Mouse (Mus musculus): ENCODE data around the gene Agxt. TPM values are rescaled to one million over a fixed set of nuclear protein-coding genes. Genes with fewer than 3 reads are reported as not detected.

Gene Agxt
- 15.5 and 17.4 TPM in 2 replicates for polyA plus RNA-seq (2015; fragmentation: Nextera tagmentation; extraction: Ambion mirVana)

DNA sequence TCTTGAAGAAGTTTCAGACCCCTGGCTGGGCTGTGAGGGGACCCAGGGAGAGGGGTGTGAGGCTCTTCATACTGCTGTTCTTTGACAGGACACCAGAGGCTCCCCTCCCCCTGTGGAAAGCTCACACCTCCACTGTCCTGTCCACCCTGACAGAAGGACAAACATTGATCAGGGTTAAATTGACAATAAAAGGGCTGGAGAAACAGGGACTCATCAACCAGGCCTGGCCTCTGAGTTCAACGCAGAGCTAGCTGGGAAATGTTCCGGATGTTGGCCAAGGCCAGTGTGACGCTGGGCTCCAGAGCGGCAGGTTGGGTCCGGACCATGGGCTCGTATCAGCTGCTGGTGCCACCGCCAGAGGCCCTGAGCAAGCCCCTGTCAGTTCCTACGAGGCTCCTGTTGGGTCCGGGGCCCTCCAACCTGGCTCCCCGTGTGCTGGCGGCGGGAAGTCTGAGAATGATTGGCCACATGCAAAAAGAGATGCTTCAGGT, at the start of gene Agxt:
Agxt (plus strand) TSS at position 205 of the 491 bp plus-strand sequence.
- WGBS (ENCODE audit: insufficient replicate concordance) = 61% methylated on average over 12 of the region's 12 CpGs
- no peak within 1 kb of the TSS for H3K4me2 ChIP-seq (ENCODE audit: low read depth, low read length)
- 0 out of 2 replicates have a peak, but pooled peaks have one; percentile 7 for ATAC-seq (ENCODE audit: low read depth)
- no peaks in the 10 kb centered on the region for H3K27me3 ChIP-seq (ENCODE audit: control insufficient read depth, insufficient read depth, low read depth, low read length)
- H3K9ac ChIP-seq (ENCODE audit: low read depth, low read length) = no peak within 1 kb of the TSS
- no peaks in the 10 kb centered on the region for H3K9me3 ChIP-seq (replicated peaks; ENCODE audit: control insufficient read depth, low read length)
- no peak within 1 kb of the TSS for H3K27ac ChIP-seq (ENCODE audit: low read length)
- H3K4me1 ChIP-seq (ENCODE audit: control insufficient read depth, low read depth, low read length) = no peaks in the 10 kb centered on the region; the same call in 1 of the 2 replicates
- no peaks in the 10 kb centered on the region for H3K36me3 ChIP-seq (ENCODE audit: control insufficient read depth, insufficient read depth)
- H3K4me3 ChIP-seq (ENCODE audit: low read depth, low read length) = no peak within 1 kb of the TSS

DNA sequence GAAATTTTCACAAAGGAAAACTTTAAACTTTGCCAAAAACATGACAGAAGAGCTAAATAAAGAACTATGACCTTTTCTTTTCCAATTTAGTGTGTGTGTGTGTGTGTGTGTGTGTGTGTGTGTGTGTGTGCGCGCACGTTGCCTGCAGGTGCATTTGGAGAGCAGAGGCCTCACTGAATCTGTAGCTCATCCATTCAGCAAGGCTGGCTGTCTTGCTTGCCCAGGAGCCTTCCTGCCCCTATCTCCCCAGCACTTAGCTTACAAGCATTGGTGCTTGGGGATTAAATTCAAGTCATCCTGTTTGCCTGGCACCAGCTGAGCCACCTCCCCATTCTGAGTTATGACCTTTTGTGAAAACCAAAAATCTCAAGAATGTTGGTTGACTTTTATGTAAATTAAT, 42.5 kb upstream of the Agxt start:
- Histone ChIP-seq H3K4me1 (ENCODE audit: control insufficient read depth, low read depth, low read length) (no peaks in the 10 kb centered on the region), H3K9me3 (replicated peaks; ENCODE audit: control insufficient read depth, low read length) (no peaks in the 10 kb centered on the region), H3K27me3 (ENCODE audit: control insufficient read depth, insufficient read depth, low read depth, low read length) (no peaks in the 10 kb centered on the region), H3K27ac (ENCODE audit: low read length) (no peak overlapping the region), H3K4me3 (ENCODE audit: low read depth, low read length) (no peak overlapping the region), H3K4me2 (ENCODE audit: low read depth, low read length) (no peak overlapping the region), H3K9ac (ENCODE audit: low read depth, low read length) (no peak overlapping the region), H3K36me3 (ENCODE audit: control insufficient read depth, insufficient read depth) (no peaks in the 10 kb centered on the region)
- no peak for ATAC-seq (ENCODE audit: low read depth)
- WGBS (ENCODE audit: insufficient replicate concordance) = 83% methylated on average over 3 of the region's 3 CpGs

DNA sequence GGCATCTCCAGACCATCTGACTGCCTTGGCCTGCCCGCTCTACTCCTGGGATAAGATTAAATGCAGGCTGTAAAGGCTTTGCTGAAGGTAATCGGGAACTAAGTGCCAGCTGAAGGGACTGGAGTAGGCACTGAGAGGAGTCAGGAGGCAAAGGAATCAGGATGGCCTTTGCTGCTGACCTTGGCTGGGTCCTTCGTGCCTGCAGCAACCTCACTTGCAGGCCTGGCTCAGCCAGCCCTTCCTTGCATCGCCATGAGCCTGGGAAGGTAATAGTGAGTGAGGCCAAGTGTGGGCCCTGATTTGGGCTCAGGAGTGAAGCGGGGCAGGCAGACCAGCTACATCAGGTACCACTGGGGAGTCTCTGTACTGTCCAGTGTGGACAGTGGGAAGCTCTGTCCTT, 36.1 kb upstream of the Agxt start:
- Histone ChIP-seq H3K4me2 (ENCODE audit: low read depth, low read length) (no peak overlapping the region), H3K9ac (ENCODE audit: low read depth, low read length) (no peak overlapping the region), H3K27me3 (ENCODE audit: control insufficient read depth, insufficient read depth, low read depth, low read length) (peaks cover 44% of the 10 kb centered on the region), H3K4me3 (ENCODE audit: low read depth, low read length) (no peak overlapping the region), H3K4me1 (ENCODE audit: control insufficient read depth, low read depth, low read length) (no peaks in the 10 kb centered on the region), H3K36me3 (ENCODE audit: control insufficient read depth, insufficient read depth) (no peaks in the 10 kb centered on the region), H3K27ac (ENCODE audit: low read length) (no peak overlapping the region), H3K9me3 (replicated peaks; ENCODE audit: control insufficient read depth, low read length) (no peaks in the 10 kb centered on the region)
- 56% methylated on average over 5 of the region's 5 CpGs for WGBS (ENCODE audit: insufficient replicate concordance)
- no peak for ATAC-seq (ENCODE audit: low read depth)

DNA sequence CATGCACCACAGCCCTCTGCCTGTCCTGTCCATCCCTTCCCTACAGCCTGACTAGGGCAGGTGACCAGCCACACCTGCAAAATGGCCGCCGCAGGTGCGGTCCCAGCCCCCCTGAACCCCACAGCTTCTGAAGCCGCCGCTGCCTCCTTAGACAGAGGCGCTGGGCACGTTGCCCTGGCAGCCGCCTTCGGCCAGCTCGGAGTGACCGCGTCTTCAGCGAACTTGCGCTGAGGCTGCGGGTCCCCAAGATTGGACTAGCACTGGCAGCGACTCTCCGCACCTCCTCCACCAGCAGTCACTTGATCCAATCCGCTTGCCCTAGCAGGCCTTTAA, 34.8 kb upstream of the Agxt start:
- peaks cover 44% of the 10 kb centered on the region for H3K27me3 ChIP-seq (ENCODE audit: control insufficient read depth, insufficient read depth, low read depth, low read length)
- H3K27ac ChIP-seq (ENCODE audit: low read length) = no peak overlapping the region
- ATAC-seq (ENCODE audit: low read depth) = no peak
- H3K9me3 ChIP-seq (replicated peaks; ENCODE audit: control insufficient read depth, low read length) = no peaks in the 10 kb centered on the region
- H3K4me2 ChIP-seq (ENCODE audit: low read depth, low read length) = peak overlapping the region; percentile 39
- no peak overlapping the region for H3K9ac ChIP-seq (ENCODE audit: low read depth, low read length)
- no peaks in the 10 kb centered on the region for H3K4me1 ChIP-seq (ENCODE audit: control insufficient read depth, low read depth, low read length)
- H3K4me3 ChIP-seq (ENCODE audit: low read depth, low read length) = peak overlapping the region; percentile 8; the same call in 1 of the 2 replicates
- no peaks in the 10 kb centered on the region for H3K36me3 ChIP-seq (ENCODE audit: control insufficient read depth, insufficient read depth)
- 4% methylated on average over 18 of the region's 18 CpGs for WGBS (ENCODE audit: insufficient replicate concordance)

DNA sequence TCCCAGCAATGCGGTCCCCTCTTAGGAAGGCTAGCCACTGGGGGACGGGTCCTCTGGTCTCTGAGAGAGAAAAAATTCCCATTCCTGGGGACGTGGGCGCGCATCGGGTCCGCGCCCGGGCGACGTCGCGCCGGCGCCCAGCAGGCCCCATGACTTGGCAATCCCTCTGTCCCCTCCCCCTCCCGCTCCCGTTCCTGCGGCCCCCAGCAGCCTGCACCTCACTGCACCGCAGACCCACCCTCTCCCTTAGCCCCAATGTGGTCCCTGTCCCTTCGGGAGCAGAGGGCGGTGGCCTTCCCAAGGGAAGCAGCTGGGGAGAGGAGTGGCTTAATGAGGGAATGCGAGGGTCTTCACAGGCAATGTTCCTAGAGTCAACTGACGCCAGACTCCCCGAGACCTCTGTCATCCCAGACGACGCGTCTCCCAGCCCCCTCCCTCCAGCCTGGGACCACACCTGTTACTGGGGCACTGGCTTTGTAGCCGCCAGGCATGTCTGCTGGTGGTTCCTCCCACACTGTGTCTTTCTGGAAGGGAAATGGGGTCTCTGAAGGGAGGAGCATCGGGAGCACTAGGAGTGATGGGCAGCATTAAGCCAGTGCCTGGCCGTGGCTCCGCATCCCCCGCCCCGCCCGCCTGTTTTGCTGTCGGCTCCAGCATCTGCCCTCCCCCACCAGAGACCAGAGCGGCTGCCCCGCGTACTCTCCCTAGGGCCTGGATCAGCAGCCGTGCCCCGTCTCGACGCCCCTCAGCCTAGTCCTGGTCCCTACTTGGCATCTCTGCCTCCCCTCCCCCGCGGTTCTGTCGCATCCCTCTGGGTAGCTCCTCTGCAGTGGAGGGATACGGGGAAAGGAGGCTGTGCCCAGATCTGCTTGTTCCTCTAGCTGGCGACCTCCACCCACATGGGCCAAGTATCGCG, 34.2 kb upstream of the Agxt start:
- Histone ChIP-seq H3K4me3 (ENCODE audit: low read depth, low read length) (peak overlapping the region; percentile 29), H3K36me3 (ENCODE audit: control insufficient read depth, insufficient read depth) (no peaks in the 10 kb centered on the region), H3K4me1 (ENCODE audit: control insufficient read depth, low read depth, low read length) (no peaks in the 10 kb centered on the region), H3K27me3 (ENCODE audit: control insufficient read depth, insufficient read depth, low read depth, low read length) (peaks cover 44% of the 10 kb centered on the region), H3K27ac (ENCODE audit: low read length) (no peak overlapping the region), H3K9me3 (replicated peaks; ENCODE audit: control insufficient read depth, low read length) (no peaks in the 10 kb centered on the region), H3K9ac (ENCODE audit: low read depth, low read length) (no peak overlapping the region), H3K4me2 (ENCODE audit: low read depth, low read length) (peak overlapping the region; percentile 39)
- 2% methylated on average over 49 of the region's 49 CpGs for WGBS (ENCODE audit: insufficient replicate concordance)
- ATAC-seq (ENCODE audit: low read depth) = no peak

DNA sequence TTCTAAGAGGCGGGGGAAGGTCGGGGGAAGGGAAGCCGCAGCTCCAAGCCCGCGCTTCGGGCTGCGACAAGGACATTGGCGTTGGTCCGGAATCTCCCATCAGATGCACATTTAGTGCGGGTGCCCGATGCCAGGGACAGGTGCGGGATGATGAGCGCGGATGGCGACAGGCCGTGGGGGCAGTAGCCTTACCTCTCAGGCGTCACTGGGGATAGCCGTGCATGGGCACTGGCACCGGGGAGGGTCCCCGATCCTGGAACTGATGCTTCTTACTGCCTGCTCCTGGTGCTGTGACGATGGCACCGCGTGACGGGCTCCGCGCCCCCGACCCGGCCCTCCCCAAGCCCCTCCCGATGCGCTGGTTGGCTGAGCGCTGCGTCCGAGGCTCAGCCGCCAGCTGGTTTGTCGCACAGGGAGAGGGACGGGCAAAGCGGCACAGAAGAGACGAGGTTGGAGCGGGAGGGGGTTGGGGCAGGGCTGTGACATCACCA, 33.4 kb upstream of the Agxt start, which contains the start of gene Kif1a:
Kif1a (minus strand) TSS at position 381 of the 491 bp plus-strand sequence.
- no peak for ATAC-seq (ENCODE audit: low read depth)
- Histone ChIP-seq H3K27me3 (ENCODE audit: control insufficient read depth, insufficient read depth, low read depth, low read length) (peaks cover 44% of the 10 kb centered on the region), H3K4me2 (ENCODE audit: low read depth, low read length) (peak within 1 kb of the TSS; percentile 39; the same call in 1 of the 2 replicates), H3K4me1 (ENCODE audit: control insufficient read depth, low read depth, low read length) (no peaks in the 10 kb centered on the region), H3K27ac (ENCODE audit: low read length) (no peak within 1 kb of the TSS), H3K36me3 (ENCODE audit: control insufficient read depth, insufficient read depth) (no peaks in the 10 kb centered on the region), H3K9ac (ENCODE audit: low read depth, low read length) (no peak within 1 kb of the TSS), H3K9me3 (replicated peaks; ENCODE audit: control insufficient read depth, low read length) (no peaks in the 10 kb centered on the region), H3K4me3 (ENCODE audit: low read depth, low read length) (peak within 1 kb of the TSS; percentile 29)
- 3% methylated on average over 39 of the region's 39 CpGs for WGBS (ENCODE audit: insufficient replicate concordance)

DNA sequence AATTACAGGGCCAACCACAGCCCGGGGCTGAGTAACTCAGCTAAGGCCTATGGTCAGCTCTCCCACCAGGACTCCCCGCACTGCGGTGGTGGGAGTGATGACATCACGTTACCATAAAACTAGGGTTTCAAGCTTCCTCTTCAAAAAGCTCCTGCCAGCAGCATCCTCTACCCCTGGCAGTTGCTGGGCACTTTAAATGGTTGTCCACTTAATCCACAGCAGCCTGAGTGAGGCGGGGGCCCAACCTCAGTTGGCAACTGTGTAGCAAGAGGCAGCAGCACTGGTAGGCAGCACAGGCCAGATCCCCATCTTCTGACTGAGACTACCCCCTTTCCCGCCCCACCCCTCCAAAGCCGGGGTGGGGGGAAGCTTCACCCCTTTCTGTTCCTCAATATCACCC, 32.3 kb upstream of the Agxt start:
- Histone ChIP-seq H3K27ac (ENCODE audit: low read length) (no peak overlapping the region), H3K4me3 (ENCODE audit: low read depth, low read length) (no peak overlapping the region), H3K36me3 (ENCODE audit: control insufficient read depth, insufficient read depth) (no peaks in the 10 kb centered on the region), H3K9ac (ENCODE audit: low read depth, low read length) (no peak overlapping the region), H3K4me2 (ENCODE audit: low read depth, low read length) (no peak overlapping the region), H3K9me3 (replicated peaks; ENCODE audit: control insufficient read depth, low read length) (no peaks in the 10 kb centered on the region), H3K4me1 (ENCODE audit: control insufficient read depth, low read depth, low read length) (no peaks in the 10 kb centered on the region), H3K27me3 (ENCODE audit: control insufficient read depth, insufficient read depth, low read depth, low read length) (peaks cover 44% of the 10 kb centered on the region)
- 44% methylated on average over 7 of the region's 7 CpGs for WGBS (ENCODE audit: insufficient replicate concordance)
- no peak for ATAC-seq (ENCODE audit: low read depth)

DNA sequence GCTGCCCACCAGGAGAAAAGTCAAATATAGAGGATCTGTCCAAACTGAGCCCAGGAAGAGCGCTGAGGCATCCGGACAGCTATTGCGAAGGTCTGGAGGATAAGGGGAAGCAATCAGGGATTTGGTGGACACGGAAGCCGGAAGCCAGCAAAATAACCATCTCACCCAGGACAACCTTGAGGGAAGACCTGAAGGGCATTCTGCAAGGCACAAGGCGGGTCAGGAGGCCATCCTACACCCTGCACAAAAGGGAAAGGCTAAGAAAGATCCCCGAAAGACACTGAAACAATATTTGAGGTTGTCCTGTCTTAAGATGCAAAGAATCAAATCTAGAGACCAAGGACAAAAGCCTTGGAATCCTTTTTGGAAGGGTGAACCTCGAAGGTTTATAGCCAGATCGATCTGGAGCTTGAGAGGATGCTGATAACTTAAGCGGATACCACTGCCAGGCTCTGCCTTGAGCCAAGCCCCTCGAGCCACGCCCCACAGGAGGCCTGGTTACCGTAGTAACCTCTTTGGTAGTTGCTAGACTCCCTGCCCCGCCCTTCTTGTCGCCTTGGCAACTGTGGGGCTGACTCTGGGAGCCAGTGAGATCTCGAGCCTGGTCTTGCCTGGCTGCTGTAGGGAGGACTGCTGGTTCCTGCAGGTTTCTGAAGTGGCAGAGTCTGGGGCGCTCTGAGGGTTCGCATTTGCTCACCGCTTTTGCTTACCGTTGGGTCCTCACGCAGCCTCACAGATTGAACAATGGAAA, 20.2 kb upstream of the Agxt start:
- no peaks in the 10 kb centered on the region for H3K27me3 ChIP-seq (ENCODE audit: control insufficient read depth, insufficient read depth, low read depth, low read length)
- no peak overlapping the region for H3K4me3 ChIP-seq (ENCODE audit: low read depth, low read length)
- no peak overlapping the region for H3K27ac ChIP-seq (ENCODE audit: low read length)
- no peaks in the 10 kb centered on the region for H3K36me3 ChIP-seq (ENCODE audit: control insufficient read depth, insufficient read depth)
- no peaks in the 10 kb centered on the region for H3K4me1 ChIP-seq (ENCODE audit: control insufficient read depth, low read depth, low read length)
- 22% methylated on average over 21 of the region's 21 CpGs for WGBS (ENCODE audit: insufficient replicate concordance)
- peak overlapping the region; percentile 7; the same call in 1 of the 2 replicates for H3K4me2 ChIP-seq (ENCODE audit: low read depth, low read length)
- H3K9me3 ChIP-seq (replicated peaks; ENCODE audit: control insufficient read depth, low read length) = no peaks in the 10 kb centered on the region
- H3K9ac ChIP-seq (ENCODE audit: low read depth, low read length) = no peak overlapping the region
- ATAC-seq (ENCODE audit: low read depth) = peak; percentile 51; the same call in 1 of the 2 replicates
